Mouse (Mus musculus): ENCODE data around the gene Sntb2.
"Not testable (repeated sequence)": the region's sequence is repeated elsewhere in the genome, so short reads cannot be mapped to it uniquely, and the experiment has no call there.

Sntb2 gene

GRCm38 (mm10) chr8:106972538-106973264 lies 37.2 kb downstream of the Sntb2 start:
- no peak for DNase-seq (ENCODE audit: low spot score)

- not testable (repeated sequence) for DNase-seq (ENCODE audit: low spot score)
Observed at GRCm38 (mm10) chr8:106973526-106973925, 38.0 kb downstream of the Sntb2 start.

DNA sequence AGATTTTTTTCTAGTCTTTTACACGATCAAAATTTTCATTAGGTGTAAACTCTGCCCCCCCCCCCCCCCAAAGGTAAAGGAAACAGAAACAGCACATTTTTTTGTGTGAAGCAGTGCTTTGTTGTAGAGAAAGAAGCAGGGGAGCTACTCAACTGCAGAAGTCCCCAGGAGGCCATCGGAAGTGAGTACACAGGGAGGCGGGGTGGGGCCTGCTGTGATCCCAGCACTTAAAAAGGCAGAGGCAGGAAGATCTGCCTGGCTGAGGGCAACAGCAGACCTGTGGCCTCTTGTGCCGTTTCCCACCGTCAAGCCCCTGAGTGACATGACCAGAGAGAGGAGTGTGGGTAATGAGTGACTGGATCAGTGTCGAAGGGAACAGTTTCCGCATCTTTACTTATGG lies 39.2 kb downstream of the Sntb2 start:
- no peak for DNase-seq (ENCODE audit: low spot score)

- DNase-seq (ENCODE audit: low spot score), result no peak
Observed at GRCm38 (mm10) chr8:106975764-106976163, 40.2 kb downstream of the Sntb2 start.

GRCm38 (mm10) chr8:106976436-106976835 lies 40.9 kb downstream of the Sntb2 start:
- no peak for DNase-seq (ENCODE audit: low spot score)

DNA sequence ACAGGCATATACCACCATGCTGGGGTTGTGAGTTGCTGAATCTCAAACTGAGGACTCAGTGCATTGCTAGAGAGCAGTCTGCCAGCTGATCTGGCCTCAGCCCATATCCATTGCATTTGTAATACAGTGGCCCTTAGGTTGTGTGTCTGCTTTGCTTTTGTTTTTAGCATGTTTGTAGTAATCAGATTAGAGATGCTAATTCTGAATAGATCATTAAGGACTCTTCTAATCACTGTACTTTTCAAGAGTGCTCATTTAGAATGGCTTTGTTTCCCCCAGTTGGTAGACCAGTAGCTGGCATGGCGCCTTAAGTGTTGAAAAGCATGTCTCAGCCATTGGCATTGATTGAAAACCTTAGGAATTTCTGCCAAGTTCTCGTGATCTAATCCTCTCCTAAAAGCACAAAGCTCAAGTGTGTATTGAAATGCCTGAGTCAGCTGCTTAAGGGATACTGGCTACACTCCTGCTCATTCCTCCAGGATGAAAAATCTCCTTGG lies 43.3 kb downstream of the Sntb2 start:
- DNase-seq (ENCODE audit: low spot score), result no peak

DNA sequence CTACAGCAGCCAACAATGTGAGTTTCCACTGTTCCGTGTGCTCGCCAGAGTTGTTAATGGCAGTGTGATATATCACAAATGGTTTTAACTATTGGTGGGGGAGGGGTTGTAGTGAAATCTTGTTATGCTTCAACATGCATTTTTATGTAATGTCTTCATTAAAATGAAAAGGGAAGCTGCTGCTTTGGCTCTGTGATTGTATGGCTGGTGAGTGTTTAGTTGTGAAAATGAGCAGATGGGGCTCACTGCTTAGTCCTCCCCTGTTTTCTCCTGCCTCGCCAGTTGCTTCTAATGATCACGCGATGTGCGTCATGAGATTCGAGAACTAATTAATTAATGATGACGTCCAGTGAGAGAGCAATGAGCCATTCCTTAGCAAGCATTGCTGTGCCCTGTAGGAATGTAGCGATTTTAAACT lies 49.9 kb downstream of the Sntb2 start:
- no peak for DNase-seq (ENCODE audit: low spot score)

DNA sequence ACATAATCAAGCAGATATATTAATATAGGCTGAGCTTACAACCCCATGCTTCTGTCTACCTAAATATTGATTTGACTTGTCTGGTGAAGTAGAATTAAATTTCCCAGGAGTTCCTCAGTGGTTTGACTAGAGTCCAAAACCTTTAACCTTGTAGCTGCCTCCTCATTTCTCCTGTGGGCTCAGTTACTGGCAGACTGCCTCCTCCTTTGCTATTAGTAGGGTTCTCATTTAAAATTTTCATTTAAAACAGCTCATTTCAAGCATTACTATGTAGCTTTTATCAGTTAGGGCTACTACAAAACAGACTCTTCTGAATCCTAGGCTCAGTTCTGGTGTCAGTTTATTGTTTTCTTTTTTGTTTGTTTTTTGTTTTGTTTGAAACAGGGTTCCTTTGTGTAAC lies 50.4 kb downstream of the Sntb2 start:
- DNase-seq (ENCODE audit: low spot score), result no peak

DNA sequence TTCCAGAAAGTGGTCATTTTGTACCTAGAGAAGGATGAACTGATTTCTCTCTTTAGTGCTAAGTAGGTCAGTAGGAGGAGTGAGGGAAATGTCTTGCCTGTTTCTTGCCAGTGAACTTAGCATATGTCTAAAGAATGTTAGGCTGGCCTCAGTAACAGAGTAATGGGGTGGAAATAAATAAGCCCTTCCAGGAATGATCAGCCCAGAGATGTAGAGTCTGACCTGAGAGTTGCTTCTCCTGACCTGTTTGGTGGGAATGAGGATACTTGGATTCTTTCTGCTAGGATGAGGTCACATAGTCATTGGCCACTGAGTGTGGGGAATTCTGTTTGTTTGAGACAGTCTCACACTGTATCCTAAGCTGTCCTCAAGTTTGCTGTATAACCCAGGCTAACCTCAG lies 52.0 kb downstream of the Sntb2 start:
- no peak for DNase-seq (ENCODE audit: low spot score)

DNA sequence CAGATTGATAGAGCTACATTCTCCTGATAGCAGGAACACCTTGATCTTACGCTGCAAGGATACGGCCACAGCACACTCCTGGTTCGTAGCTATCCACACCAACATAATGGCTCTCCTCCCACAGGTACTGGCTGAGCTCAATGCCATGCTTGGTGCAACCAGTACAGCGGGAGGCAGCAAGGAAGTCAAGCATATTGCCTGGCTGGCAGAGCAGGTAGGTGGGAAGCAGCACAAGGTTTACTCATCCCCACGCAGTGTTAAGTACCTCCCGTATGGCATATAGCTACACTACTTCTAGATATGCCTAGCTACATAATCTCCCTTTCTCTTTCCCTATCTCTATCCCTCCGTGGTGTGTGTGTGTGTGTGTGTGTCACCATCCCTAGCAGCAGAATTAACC lies 55.8 kb downstream of the Sntb2 start:
- DNase-seq (ENCODE audit: low spot score), result no peak

DNA sequence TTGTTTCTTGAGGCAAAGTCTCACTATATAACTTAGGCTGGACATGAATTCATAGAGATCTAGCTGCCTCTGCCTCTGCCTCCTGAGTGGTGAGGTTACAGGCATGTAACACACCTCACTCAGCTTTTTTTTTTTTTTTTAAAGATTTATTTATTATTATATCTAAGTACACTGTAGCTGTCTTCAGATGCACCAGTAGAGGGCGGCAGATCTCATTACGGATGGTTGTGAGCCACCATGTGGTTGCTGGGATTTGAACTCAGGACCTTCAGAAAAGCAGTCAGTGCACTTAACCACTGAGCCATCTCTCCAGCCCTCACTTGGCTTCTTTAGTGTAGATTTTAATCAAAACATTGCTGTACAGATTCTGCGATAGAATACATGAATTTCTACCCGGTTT lies 60.8 kb downstream of the Sntb2 start:
- not testable (repeated sequence) for DNase-seq (ENCODE audit: low spot score)

DNA sequence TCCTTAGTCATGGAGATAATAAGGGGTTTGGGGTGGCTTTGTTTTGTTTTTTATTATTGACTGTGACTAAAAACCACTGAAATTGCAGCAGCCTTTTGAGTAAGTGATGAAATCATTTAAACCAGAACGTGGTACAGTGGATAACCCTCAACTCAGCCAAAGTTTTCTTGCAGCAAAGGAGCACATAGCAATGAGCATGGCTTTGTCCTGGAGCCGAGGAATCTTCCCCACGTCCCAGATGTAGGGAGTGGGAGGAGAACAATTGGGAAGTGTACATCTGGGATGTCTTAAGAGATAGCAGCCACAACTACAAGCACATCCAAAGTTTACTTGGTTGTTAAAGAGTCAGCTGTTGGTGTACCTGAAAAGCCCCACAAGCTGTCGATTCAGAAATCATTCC lies 61.9 kb downstream of the Sntb2 start:
- no peak for DNase-seq (ENCODE audit: low spot score)

- no peak for DNase-seq (ENCODE audit: low spot score)
Observed at GRCm38 (mm10) chr8:106999068-106999467, 63.5 kb downstream of the Sntb2 start.

GRCm38 (mm10) chr8:107002532-107002931 lies 67.0 kb downstream of the Sntb2 start:
- DNase-seq (ENCODE audit: low spot score), result peak; percentile 95

DNA sequence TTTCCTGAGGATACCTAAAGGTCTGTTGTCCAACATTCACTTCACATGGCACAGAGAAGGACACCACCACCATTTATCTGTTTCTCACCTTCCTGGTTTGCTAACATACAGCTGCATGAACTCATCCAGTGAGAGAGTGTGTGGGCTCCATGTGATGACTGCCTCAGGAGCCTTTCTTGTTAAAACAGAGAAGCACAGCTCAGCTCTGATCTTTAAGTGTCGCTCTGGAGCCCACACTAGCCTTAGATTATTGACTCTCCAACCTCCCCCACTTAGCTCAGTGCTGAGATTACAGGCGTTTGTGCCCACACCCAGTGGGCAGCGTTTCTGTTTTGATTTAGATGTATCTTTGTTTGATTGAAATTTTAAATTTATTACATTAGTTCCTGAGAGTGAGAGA lies 72.2 kb downstream of the Sntb2 start:
- DNase-seq (ENCODE audit: low spot score), result no peak

DNA sequence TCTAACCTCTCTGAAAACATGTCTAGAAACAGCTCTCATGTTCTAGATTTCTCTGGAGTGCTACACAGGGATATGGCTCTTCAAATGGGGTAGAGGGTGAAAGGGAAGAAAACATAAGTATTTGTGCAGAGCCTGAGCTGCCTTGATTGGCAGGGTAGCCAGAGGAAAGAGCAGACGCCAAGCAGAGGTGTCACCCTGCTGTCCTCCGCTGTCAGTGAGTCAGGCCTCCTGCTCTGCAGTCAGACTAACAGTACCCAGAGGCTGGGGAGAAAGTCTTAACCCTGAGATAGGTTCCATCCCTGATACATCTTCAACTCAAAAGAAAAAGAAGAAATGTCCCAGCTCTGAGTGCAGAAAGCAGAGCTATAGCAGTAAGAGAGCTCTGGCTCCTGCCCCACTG lies 77.1 kb downstream of the Sntb2 start:
- DNase-seq (ENCODE audit: low spot score), result no peak

DNA sequence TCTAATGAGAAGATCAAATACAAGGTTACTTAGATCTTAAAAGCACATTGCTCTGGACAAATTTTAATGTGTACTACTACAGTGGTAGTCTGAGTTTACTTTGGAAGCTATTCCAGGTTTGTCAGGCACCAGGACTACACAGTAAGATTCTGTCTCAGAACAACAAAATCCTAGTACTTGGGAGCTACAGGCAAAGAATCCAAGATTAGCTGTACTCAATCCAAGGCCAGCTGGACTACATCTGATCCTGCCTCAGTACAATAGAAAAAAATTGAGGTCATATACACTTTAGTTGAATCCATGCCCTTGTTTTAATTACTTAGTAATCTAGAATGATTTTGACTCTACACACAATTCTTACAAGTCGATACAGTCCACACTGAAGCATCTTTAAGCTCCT lies 79.4 kb downstream of the Sntb2 start:
- no peak for DNase-seq (ENCODE audit: low spot score)

DNA sequence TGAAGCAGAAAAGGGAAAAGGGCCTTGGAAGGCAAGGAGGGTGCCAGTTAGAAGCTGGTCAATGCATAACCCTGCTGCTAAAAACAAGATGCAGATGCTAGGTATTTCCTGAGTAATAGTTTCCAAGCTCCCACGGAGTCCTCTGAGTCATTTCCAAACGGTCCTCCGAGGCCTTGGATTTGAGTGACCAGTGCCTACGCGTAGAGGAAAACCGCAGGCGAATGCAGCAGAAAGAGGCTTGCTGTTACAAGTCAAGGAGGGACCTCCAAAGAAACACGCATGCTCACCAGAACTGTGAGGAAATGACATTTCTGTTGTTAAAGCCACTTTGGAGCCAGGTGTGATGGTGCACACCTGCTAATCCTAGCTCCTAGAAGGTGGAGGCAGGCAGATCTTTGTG lies 87.9 kb downstream of the Sntb2 start:
- DNase-seq (ENCODE audit: low spot score), result no peak

- no peak for DNase-seq (ENCODE audit: low spot score)
Observed at GRCm38 (mm10) chr8:107029310-107029709, 93.8 kb downstream of the Sntb2 start.

DNA sequence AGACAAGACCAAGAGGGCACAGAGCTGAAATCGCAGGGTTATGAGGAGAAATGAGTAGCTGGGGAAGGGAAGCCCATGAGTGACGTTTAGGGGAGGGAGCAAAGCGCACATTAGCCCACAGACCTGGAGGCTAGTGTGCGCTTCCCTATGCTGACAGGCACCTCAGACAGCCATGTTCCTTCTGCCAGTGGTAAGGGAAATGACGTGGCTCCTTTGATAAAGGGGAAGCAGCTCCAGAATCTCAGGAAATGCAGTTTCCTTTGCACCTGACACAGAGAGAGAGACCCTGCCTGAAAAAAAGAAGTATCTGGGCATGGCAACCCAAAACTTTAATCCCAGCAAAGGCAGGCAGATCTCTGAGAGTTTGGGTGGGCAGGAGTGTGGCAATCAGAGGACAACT lies 94.5 kb downstream of the Sntb2 start:
- DNase-seq (ENCODE audit: low spot score), result no peak

DNA sequence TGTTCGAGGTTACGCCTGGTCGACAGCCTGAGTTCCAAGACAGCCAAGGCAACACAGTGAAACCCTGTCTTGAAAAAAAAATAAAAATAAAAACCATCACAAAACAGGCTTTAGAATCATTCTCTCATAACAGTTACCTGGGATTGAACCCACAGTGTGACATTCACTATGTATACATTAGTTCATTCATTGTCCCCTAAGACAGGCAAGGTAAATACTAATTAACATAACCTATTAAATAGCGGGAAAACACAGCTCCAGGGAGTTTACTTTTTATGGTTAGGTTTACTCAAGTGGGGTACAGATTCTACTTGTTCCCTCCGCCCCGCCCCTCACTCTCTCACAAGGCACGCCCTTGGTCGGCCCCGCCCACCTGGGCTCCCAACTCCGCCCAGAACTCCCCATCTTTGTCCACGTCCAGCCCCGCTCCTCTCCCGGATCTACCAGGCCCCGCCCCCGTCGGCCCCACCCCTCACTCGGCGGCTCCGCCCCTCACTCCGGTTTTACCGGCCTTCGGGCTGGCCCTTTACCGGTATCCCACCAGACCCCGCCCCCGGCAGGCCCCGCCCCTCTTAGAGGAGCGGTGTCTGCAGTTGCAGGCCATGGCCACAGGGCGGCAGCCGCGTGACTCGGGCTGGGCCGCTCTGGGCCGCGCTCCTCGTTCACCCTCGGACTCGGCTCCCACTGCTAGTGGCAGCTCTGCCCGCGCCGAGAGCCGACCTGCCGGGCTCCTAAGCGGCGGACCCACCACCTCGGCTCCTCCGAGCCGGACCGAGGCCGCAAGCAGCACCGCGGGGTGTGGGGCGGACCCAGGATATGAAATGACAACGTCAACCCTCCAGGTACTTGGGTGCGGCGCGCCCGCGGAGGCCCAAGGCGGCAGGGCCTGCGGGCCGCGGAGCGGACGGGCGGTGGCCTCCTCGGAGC lies 95.4 kb downstream of the Sntb2 start, which contains the start of gene Vps4a:
Gene Vps4a, plus strand, starts transcription at position 573 of the 927 bp plus-strand sequence.
- DNase-seq (ENCODE audit: low spot score), result peak; percentile 99

GRCm38 (mm10) chr8:107031577-107032090 lies 96.1 kb downstream of the Sntb2 start:
- no peak for DNase-seq (ENCODE audit: low spot score)

GRCm38 (mm10) chr8:107033609-107034008 lies 98.1 kb downstream of the Sntb2 start:
- not testable (repeated sequence) for DNase-seq (ENCODE audit: low spot score)

All from testis, postnatal 10 days (tissue).